Mouse (Mus musculus) gastrocnemius, postnatal 4 days (tissue): ENCODE data around the gene Csrnp1. TPM values are rescaled to one million over a fixed set of nuclear protein-coding genes. Genes with fewer than 3 reads are reported as not detected.

Source experiments
- DNase-seq, 2 experiments: peaks; one replicate each; pipeline ENCODE4 v3.0.0; 2021 to 2022; ENCODE audit warnings: low spot score in 2 of 2, mixed read lengths in 2 of 2
- total RNA-seq, 2 experiments: library from RNA; stranded (reverse); gene quantifications; 2 replicates each; pipeline ENCODE4 v1.2.3; 2021

The Csrnp1 gene
- total RNA-seq, 2 experiments from 2014 or later: 4.5 to 5.4 TPM

DNA sequence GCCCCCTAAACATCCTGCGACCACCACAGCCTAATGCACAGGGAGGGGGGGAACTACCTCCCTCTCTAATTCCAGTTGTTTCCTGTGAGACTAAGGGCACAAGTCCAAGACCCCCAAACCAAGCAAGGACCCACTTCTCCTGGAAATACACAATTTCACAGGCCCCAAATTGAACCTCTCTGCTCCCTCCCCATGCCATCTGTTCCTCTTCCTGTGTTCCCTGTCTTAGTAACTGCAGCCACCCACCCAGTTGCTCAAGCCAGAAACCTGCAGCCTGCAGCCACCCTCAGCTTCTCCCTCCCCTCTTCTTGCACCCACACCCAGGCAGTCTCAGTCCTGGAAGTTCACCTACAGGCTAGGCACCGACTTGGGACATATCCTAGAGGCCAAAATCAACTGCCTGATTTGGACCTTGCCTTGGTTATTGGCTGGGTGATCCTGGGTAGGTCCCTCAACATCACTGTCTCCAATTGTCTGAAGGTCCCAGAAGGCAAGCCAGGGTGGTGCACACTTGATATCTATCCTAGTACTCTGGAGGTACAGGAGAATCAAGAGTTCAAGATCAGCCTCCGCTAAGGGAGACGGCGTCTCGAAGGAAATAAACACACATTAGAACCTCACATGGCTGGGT lies 5.5 kb downstream of the Csrnp1 start:
- no peak for DNase-seq

DNA sequence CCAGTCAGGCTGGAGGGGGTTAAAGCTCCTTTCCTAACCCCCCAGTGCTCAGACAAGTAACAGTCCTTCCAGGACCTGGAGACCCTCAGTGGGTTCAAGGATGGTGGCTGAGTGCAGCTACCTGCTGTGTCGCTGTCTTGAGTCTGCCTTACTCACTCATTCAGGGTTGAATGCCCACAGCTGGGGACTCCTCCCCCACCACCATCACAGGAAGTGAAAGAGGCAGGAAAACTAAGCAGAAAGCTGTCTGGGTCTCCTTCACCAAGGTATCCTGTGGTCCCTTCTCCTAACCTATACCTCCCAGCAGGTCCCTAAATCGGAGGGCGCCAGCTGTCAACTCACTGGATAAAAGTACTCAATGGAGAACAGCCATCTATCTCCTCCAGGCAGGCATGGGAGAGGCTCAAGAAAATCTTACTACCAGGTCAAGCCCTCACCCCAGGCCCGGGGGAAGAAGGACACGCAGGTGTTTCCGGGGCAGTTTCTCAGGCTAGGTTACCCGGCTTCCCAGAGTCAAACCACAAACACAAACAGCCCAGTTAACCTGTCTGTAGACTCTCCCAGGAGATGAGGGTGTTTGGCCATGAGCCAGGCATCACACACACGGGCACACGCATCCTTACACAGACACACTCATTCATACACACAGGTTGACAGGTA lies 6.2 kb downstream of the Csrnp1 start:
- no peak for DNase-seq

DNA sequence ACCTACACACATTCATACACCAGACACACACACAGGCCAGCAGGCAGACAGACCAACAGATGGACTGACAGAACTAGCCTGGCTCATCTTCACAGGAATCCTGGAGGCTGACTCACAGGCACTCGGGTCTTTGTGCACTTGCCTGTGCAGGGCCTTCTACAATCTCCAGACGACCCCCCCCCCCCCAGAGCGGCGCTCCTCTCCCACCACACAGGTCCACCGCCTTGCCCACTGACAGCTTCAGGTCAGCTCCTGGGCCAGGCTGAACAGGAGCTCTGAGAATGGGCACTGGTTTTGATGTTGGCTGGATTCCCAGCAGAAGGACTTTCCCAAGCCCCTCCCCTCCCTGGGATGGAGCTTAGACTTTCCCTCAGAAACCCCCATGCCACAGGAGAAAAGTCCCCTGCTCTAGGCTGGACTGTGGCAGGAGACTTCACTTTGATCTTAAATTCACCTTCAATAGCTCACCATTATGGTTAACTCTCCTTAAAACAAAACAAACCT lies 6.8 kb downstream of the Csrnp1 start:
- no peak for DNase-seq

DNA sequence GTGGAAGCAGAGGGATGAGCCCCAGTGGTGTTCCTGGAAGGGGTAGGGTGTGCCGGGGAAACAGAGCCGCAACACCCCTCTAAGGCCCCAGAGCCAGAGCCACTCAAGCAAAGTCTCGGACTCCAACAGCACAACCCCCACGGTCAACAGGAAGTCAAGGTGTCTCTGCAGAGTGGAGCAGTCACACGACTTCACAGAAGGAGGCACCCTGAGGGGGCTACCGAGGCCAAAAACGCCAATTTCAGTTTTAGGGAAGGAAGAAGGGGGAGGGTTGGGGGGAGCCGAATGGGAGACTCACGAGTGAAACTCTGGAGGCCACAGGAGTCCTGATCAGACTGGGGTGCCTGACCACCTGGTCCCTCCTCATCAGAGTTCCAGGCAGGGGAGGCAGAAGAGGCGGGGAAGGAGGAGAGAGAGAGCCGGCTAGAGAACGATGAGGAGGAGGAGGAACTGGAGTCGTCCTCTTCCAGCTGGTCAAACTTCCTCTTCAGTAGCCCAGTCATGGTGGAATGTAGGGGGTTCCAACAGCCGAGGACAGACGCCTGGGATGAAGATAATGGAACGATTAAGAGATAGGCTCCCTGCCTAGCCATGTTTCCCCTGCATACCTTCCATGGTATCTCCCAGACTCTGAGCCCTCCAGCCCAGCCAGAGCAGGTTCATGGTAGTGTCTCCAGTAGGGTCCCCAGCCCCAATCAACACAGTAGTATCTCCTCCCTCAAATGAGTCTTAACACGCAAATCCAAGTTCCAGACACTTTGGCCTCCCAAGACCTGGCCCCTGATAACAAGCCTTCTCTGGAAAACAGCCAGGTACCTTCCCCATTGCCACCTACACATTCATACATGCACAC lies 7.5 kb downstream of the Csrnp1 start:
- no peak for DNase-seq

DNA sequence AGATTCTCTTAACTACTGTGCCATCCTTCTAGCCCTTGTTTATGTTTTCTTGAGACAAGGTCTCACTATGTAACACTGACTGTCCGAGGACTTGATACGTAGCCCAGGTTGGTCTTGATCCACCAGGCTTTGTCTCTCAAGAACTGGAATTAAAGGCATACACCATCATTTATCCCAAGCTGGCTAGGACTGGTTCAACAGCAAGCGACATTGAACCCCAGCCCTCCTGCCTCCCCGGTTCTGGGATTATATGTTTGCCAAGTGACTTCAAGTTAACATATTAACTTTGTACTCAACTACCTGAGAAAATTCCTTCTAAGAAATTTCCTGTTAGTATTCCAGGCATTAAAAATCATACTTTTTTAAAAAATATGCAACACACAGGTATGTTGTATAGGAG lies 9.2 kb downstream of the Csrnp1 start:
- DNase-seq: no peak

DNA sequence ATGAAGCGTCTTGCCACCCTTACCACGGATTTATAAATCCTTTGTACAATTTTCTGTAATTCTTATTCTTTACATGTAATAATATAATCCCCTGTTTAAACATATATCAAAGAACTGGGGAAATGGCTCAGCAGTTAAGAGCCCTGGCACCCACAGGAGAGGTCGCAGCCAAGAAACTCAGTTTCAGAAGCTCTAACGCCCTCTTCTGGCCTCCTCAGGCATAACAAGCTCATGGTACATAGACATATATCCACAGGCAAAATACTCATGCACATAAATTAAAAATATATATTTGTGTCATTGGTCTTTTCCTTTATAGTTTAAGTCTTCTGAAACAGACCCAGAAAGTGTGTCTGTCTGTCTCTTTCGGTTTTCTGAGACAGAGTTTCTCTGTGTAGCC lies 9.8 kb downstream of the Csrnp1 start:
- no peak for DNase-seq

DNA sequence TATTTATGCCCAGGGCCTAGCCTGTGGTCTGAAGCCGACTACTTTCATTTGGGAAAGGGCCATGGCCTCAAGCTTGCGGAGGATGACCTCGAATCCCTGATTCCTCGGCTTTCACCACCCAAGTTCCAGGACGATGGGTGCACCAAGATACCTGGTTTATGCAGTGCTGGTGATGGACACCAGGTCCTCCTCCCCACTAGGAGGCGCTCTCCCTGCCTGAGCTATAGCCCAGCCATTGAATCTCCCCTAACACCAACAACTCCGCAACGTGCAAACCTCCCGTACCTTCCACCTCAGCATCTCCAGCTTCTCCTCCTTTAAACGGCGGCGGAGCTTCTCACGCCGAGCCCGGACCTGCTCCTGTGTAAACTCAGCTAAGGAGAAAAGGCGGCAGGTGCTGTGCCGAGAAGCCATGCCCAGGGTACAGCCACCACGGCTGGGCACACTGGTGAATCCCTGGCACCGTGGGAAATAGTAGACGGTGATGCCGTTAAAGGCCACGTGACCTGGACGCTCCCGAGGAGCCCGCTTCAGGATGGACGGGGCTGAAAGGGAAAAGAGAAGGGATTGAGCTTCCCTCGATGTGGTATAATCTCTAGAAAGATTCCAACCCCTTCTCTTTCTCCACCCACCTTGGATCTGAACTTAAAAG lies 10.5 kb downstream of the Csrnp1 start:
- no peak for DNase-seq

DNA sequence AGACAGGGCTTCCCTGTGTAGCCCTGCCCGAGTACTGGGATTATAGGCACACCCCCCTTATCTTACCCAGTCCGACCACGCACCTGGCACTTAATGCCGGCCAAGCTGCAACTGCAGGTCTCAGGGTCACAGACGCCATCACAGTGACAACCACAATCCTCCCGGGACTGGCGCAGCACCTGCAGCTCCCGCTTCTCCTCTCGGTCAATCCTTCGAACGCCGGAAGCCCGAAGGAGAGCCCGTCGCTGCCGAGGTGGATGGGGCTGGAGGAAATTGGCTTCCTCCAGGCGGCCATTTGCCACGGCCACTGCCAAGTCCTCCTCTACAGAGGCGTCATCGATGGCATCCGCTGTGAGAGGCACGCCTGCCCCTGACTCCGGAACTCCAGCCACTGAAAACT lies 11.2 kb downstream of the Csrnp1 start:
- DNase-seq: no peak

DNA sequence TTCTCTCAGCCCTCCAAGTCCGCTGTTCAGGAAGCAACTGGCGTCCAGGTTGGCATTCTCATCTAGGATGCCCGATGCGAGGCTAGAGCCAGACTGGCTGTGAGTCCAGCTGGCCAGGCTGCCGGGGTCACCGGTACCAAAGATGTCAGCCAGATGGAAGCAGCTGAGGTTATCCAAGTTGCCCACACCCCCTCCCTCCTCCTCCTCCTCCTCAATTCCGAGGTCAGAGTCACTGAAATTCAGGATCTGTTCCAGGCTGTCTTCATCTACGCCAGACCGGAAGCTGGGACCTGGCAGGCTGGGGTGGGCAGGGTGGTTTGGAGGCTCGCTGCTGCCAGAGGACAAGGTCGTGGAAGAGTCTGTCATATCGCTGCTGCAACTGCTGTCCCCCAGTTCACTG lies 11.9 kb downstream of the Csrnp1 start:
- no peak for DNase-seq

DNA sequence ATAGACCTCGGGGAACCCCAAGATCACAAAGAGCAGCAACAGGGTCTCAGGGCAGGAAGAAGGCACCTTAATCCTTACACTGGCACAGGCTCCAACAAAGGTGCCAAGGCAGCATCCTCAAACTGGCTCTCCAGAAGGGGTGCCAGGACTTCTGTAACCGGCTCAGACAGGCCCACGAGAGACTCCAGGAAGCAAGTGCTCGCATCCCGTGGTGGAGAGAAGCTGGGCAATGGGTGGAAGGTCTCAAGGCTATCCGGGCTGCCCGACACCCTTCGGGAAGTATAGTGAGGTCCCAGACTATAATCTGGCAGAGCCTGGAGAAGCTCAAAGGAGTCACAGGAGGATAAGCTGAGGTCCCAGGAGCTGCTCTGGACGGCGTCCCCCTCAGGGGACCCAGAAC lies 12.3 kb downstream of the Csrnp1 start:
- DNase-seq: no peak

DNA sequence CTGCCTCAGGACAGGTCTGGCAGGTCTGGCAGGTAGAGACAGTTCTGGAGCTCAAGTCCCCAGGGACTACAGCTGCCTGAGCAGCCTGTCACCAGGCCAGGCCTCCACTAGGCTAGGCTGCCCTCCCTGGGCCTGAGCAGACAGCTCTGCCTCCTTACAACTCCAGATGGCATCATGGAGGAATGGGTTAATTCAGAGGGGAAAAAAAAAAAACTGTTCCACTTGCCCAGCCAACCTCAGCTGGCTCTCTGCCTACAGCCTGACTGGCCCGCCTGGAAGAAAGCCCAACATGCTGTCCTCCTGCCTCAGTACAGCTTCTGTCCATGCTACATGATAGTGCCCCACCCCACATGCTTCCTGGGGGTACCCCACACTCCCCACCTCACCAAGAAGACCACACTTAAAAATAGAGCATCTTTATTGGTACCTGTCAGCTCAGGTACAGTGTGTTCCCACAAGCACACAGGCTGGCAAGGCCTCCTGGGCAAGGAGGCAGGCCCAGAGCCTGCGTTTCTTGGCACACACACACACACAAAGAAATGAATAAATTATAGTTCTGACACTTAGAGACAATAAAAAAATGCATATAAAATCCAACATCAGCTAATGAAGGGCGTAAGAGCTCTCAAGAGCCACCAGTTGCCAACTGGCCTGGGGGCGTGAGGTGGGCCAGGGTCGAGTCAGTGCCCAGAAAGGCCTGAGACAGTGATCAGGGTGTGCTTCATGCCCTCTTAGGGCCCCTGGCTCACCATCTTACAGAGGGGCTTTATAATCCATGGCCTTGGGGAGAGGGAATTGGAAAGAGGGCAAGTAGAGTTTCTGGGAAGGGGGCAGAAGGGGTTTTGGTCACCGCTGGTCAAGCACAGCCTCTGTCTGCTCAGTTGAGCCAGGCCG lies 13.4 kb downstream of the Csrnp1 start:
- no peak for DNase-seq

DNA sequence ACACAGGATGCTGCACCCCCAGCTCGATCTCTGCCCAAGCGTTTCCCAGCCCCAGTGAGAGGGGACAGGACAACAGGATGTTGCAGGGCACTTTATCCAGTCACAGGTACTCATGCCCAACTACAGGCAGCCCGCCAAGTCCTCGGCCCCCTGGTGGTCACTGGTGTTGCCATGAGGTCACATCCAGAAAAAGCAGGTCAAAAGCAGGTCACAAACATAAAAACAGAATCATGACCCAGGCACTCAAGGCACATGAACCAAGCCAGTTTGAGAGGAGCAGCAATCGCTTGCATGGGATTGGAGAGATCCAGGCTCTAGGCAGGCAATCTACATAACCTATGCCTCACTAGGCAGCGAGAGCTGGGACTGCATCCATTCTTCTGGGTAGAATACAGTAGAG lies 14.2 kb downstream of the Csrnp1 start:
- peak in 1 of 2 experiments; percentile 64 for DNase-seq

DNA sequence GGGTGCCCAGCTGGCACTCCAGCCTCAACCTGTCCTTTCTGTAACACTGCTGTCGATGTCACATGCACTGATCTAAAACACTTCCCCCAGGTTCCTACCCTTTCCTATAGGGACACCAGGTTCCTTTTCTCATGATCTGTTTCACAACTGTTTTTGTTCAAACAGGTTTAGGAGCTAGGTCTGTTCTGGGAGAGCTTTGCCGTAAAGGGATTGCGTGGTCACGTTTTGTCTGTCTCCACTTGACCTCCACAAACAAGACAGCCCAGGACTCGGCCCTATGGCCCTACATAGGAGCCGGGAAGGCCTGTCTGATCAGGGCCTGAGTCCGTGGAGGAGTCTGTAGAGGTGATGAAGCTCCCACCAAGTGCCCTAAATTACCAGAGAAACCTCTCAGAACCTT lies 14.6 kb downstream of the Csrnp1 start:
- no peak for DNase-seq

DNA sequence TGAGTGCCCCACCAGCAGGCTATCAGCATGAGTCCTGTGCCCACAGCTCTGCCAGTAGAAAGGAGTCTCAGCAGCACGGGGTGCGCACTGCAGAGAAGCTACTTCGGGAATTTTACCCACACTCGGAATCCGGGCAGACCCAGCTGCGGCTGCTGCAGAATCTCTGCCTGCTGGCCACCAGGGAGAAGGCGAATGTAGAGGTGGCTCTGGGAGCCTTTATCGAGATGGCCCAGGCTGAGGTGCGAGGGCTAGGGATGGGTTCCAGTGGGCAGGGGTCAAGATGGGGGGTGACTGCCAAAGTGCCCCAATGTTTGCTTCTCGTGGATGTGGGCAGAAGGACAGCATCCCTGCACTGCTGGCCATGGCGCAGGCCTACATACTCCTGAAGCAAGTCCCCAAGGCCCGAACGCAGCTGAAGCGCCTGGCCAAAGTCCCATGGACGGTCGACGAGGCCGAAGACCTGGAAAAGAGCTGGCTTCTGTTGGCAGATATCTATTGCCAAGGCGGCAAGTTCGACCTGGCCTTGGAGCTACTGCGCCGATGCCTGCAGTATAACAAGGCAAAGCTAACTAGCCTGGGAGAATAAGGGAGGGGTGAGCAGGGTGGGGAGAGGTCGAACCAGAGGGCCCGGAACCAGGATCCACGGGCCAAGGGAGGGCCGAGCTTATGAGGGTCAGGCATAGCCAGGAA lies 18.1 kb downstream of the Csrnp1 start:
- no peak for DNase-seq

DNA sequence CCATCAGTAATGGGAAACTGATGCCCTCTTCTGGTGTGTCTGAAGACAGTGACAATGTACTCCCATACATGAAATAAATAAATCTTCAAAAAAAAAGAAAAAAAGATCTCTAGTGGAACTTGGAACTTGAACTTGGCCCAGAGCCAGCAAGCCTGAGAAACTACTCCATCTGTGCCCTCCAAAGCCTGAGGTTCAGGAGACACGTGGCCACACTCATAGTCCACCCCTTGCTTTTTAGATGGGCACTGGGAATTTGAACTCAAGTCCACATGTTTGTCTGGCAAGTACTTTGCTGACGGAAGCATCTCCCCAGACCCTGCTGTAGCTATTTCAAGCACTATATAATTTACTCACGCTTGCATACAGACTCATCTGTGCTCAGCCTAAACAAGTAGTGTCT lies 19.3 kb downstream of the Csrnp1 start:
- DNase-seq: no peak

DNA sequence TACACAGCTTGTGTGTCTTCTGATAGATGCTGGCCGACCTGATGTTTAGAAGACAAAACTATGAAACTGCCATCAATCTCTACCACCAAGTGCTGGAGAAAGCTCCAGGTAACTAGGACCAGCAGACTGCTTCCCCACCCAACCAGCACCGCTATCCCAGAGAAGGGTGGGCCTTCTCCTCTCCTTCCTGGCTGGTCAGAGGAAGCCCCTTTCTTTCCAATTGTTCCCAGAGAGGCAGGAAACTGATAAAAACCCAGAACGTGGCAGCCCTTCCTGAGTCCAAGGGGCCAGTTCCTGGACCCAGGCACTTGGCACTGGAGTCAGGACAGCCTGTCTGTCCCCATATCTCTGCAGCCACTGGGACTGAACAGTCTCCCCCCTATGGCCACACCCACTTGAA lies 20.3 kb downstream of the Csrnp1 start:
- DNase-seq: no peak

DNA sequence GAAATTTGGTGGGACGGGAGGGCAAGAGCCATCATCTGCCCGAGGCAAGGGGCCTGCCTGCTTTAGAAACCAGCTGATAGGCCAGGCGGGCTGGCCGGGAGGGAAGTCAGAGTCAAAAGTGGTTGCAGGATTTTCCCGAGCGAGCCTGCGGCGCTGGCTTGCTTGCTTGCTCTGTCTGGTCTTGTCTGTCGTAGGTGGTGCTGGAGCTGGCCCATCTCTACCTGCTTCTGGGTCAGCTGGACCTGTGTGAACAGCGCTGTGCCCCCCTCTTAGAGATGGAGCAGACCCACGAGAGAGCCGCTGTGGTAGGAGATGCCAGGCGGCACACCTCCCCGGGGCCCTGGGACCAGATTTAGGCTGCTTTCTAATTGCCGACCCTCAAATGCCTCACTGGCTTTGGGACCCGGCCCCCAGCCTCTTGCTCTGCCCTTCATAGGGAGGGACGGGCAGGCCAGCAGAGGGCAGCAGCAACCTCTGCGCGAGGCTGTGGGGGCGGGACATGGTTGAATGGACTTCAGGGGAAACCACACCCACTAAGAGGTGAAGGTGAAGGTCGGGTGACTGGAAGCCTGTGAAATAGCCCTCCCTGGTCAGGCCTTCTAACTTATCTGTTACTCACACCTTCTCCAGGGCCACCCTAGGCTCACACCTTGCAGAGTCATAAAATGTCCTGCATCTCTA lies 21.3 kb downstream of the Csrnp1 start:
- peak in 1 of 2 experiments; percentile 54 for DNase-seq

DNA sequence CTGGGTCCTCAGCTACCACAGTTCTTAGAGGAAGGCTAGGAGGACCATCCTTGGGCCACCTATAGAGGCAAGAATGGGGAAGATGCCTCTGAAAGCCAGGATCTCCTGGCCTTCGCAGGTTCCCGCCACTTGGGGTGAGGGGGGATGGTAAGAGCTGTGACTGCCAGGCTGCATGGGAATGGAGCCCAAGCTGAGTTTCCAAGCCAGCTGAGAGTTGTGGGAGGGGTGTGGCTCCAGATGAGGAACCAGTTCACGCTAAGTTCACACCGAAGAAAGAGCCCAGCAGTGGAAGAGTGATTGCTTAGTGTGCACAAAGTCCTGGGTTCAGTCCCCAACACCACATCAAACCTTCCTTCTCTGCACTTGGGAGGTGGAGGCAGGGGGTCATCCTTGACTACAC lies 22.2 kb downstream of the Csrnp1 start:
- DNase-seq: no peak

DNA sequence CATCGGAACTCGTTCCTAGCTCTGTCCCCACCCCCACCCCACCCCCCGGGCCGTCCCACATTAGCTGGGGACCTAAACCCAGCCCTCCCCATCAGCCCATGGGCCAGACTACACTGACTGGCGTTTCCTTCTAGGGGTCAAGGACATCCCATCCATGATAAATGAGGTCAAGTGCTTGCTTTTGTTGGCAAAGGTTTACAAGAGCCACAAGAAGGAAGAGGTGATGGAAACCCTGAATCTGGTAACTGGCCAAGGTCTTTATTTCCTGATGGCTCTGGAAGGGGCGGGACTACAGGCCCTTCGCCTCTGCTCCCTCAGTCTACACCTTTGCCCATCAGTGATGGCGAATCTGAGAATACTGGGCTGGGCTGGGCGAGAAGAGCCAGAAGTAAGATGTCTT lies 25.6 kb downstream of the Csrnp1 start:
- DNase-seq: no peak
